Mouse (Mus musculus) myocyte (in vitro differentiated cells): ENCODE results near the gene Inafm2.

ENCODE experiments used
- MYOD1 ChIP-seq, 3 experiments: IDR thresholded peaks; one replicate each; pipeline ENCODE4 v1.6.1; 2011; ENCODE audit warnings: control low read depth in 2 of 3, low read depth in 2 of 3, mild to moderate bottlenecking in 2 of 3, moderate library complexity in 1 of 3; ENCODE audit not compliant: insufficient read length in 2 of 3, control insufficient read depth in 1 of 3
- MYOG ChIP-seq, 3 experiments: IDR thresholded peaks; one replicate each; pipeline ENCODE4 v1.6.1; 2011; ENCODE audit warnings: control low read depth in 2 of 3, low read depth in 2 of 3, mild to moderate bottlenecking in 2 of 3; ENCODE audit not compliant: insufficient read length in 2 of 3, control insufficient read depth in 1 of 3, insufficient read depth in 1 of 3
- POLR2A ChIP-seq: IDR thresholded peaks from one replicate; pipeline ENCODE4 v1.6.1; 2011; ENCODE audit warnings: low read depth, mild to moderate bottlenecking, control low read depth, moderate library complexity; ENCODE audit not compliant: insufficient read length
- POLR2AphosphoS2 ChIP-seq: IDR thresholded peaks from one replicate; pipeline ENCODE4 v1.6.1; 2011; ENCODE audit warnings: low read depth, control low read depth; ENCODE audit not compliant: insufficient read length
- TCF12 ChIP-seq: IDR thresholded peaks from one replicate; pipeline ENCODE4 v1.6.1; 2011; ENCODE audit warnings: mild to moderate bottlenecking, control low read depth; ENCODE audit not compliant: poor library complexity, insufficient read depth, severe bottlenecking
- USF1 ChIP-seq: IDR thresholded peaks from one replicate; pipeline ENCODE4 v1.6.1; 2011; ENCODE audit warnings: low read depth, mild to moderate bottlenecking, control low read depth, moderate library complexity

GRCm38 (mm10) chr2:118764875-118765274 lies 19.3 kb downstream of the Inafm2 start:
- TF ChIP-seq USF1 = no peak
- no peak for TF ChIP-seq POLR2A
- no peak for TF ChIP-seq TCF12
- TF ChIP-seq MYOG (IDR thresholded peaks at IDR 0.05; ENCODE audit: control insufficient read depth in 1 of 3, insufficient read depth in 1 of 3, insufficient read length in 2 of 3, low read depth in 2 of 3) = no peak
- TF ChIP-seq MYOD1 (IDR thresholded peaks at IDR 0.05; ENCODE audit: control insufficient read depth in 1 of 3, insufficient read length in 2 of 3, low read depth in 2 of 3) = no peak
- TF ChIP-seq POLR2AphosphoS2 = no peak
